Mouse (Mus musculus) liver, postnatal 0 days (tissue): Measurements from ENCODE around the gene Aff3.

ENCODE experiments used
- CTCF ChIP-seq: sonication (generic); IDR thresholded peaks from 2 replicates; pipeline ENCODE4 v1.5.1; 2016; ENCODE audit warnings: antibody characterized with exemption, low read depth
- EP300 ChIP-seq: IDR thresholded peaks from 2 replicates; pipeline ENCODE4 v1.6.1; 2016; ENCODE audit warnings: antibody characterized with exemption, low read depth, mild to moderate bottlenecking

DNA sequence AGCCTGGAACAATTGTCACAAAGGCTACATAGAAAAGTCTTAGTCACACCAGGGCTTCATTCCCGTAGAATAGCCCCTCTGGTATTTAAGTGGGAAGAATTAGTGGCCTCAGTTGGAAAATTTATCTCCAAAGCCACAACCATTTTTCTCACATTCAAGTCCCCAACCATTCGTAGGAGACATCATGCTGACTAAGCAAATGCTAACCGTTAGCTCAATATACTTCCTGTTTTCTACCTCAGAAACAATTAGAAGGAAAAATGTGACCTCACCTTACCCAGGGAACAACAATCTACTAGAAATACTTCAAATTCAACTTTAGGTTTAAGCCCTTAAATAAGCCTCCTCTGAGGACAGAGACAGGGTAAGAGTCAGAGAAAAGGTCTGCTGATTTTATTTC, 256.5 kb downstream of the Aff3 start:
- TF ChIP-seq CTCF: no peak
- no peak for TF ChIP-seq EP300
